Mouse (Mus musculus) lung, postnatal 0 days (tissue): ENCODE results near the gene Lats1.

ENCODE experiments used
- CTCF ChIP-seq: IDR thresholded peaks from 2 replicates; pipeline ENCODE4 v1.5.1; 2016; ENCODE audit warnings: antibody characterized with exemption, mild to moderate bottlenecking
- EP300 ChIP-seq: IDR thresholded peaks from 2 replicates; pipeline ENCODE4 v1.6.1; 2016; ENCODE audit warnings: antibody characterized with exemption, mild to moderate bottlenecking, control low read depth

- TF ChIP-seq CTCF (no peak), EP300 (no peak)
Observed at GRCm38 (mm10) chr10:7640366-7640765, 40.6 kb upstream of the Lats1 start.
